Mouse (Mus musculus) spleen, adult 2 months (tissue): ENCODE measurements around the gene Ctf2.

ENCODE experiments used
- CTCF ChIP-seq: fragments of 200-500 bp; IDR thresholded peaks from 2 replicates; pipeline ENCODE4 v1.5.1; 2011; ENCODE audit warnings: mild to moderate bottlenecking, inconsistent platforms; ENCODE audit not compliant: insufficient read depth, insufficient read length, insufficient replicate concordance; ENCODE audit errors: extremely low read depth
- POLR2A ChIP-seq: fragments of 200-500 bp; IDR thresholded peaks from 2 replicates; pipeline ENCODE4 v1.6.1; 2011; ENCODE audit warnings: low read depth, low read length, inconsistent platforms

- TF ChIP-seq CTCF: no peak
- no peak for TF ChIP-seq POLR2A
Measured at GRCm38 (mm10) chr7:127778350-127778749, 46.4 kb upstream of the Ctf2 start.
